Mouse (Mus musculus): ENCODE measurements at regions not wholly inside any gene's neighbourhood (a gene's known extent, or its start where the extent isn't known, plus 50 kb on each side); places are given as distances from the start of the nearest gene placed in this dataset.

GRCm38 (mm10) chr3:38820787-38821186, 66.0 kb upstream of the Fat4 start:
- no peak for DNase-seq (ENCODE audit: low read depth in 1 of 2, low spot score in 2 of 2)
- no peak overlapping the region for H3K27ac ChIP-seq (ENCODE audit: insufficient read depth, low read length)
- no peaks in the 10 kb centered on the region for H3K4me1 ChIP-seq (ENCODE audit: control insufficient read depth, insufficient read depth, insufficient read length)
- H3K4me3 ChIP-seq (ENCODE audit: extremely low read depth, insufficient read depth, insufficient read length): no peak overlapping the region
- H3K36me3 ChIP-seq (ENCODE audit: control insufficient read depth, insufficient read depth, low read length): no peaks in the 10 kb centered on the region
- WGBS: 91% methylated on average over 9 of the region's 9 CpGs
- no peaks in the 10 kb centered on the region for H3K27me3 ChIP-seq (ENCODE audit: control insufficient read depth, insufficient read depth, low read length)
- no peak for TF ChIP-seq POLR2A (IDR thresholded peaks at IDR 0.05; ENCODE audit: low read depth, low read length)
- no peak for TF ChIP-seq CTCF (IDR thresholded peaks at IDR 0.05; ENCODE audit: extremely low read depth, insufficient read depth, insufficient read length, insufficient replicate concordance)

GRCm38 (mm10) chr3:38820315-38820714, 66.4 kb upstream of the Fat4 start:
- TF ChIP-seq POLR2A (IDR thresholded peaks at IDR 0.05; ENCODE audit: low read depth, low read length) (no peak), CTCF (IDR thresholded peaks at IDR 0.05; ENCODE audit: extremely low read depth, insufficient read depth, insufficient read length, insufficient replicate concordance) (no peak)
- Histone ChIP-seq H3K27me3 (ENCODE audit: control insufficient read depth, insufficient read depth, low read length) (no peaks in the 10 kb centered on the region), H3K4me3 (ENCODE audit: extremely low read depth, insufficient read depth, insufficient read length) (no peak overlapping the region), H3K27ac (ENCODE audit: insufficient read depth, low read length) (no peak overlapping the region), H3K36me3 (ENCODE audit: control insufficient read depth, insufficient read depth, low read length) (no peaks in the 10 kb centered on the region), H3K4me1 (ENCODE audit: control insufficient read depth, insufficient read depth, insufficient read length) (no peaks in the 10 kb centered on the region)
- 84% methylated on average over 7 of the region's 7 CpGs for WGBS
- no peak for DNase-seq (ENCODE audit: low read depth in 1 of 2, low spot score in 2 of 2)

- H3K4me1 ChIP-seq (ENCODE audit: control insufficient read depth, insufficient read depth, insufficient read length): no peaks in the 10 kb centered on the region
- TF ChIP-seq CTCF (IDR thresholded peaks at IDR 0.05; ENCODE audit: extremely low read depth, insufficient read depth, insufficient read length, insufficient replicate concordance): no peak
- TF ChIP-seq POLR2A (IDR thresholded peaks at IDR 0.05; ENCODE audit: low read depth, low read length): no peak
- no peaks in the 10 kb centered on the region for H3K27me3 ChIP-seq (ENCODE audit: control insufficient read depth, insufficient read depth, low read length)
- no peaks in the 10 kb centered on the region for H3K36me3 ChIP-seq (ENCODE audit: control insufficient read depth, insufficient read depth, low read length)
- no peak for DNase-seq (ENCODE audit: low read depth in 1 of 2, low spot score in 2 of 2)
- H3K27ac ChIP-seq (ENCODE audit: insufficient read depth, low read length): no peak overlapping the region
- H3K4me3 ChIP-seq (ENCODE audit: extremely low read depth, insufficient read depth, insufficient read length): no peak overlapping the region
- WGBS: 87% methylated on average over 5 of the region's 5 CpGs
Observed at GRCm38 (mm10) chr3:38817651-38818050, 69.1 kb upstream of the Fat4 start.

GRCm38 (mm10) chr3:38812457-38812856, 74.3 kb upstream of the Fat4 start:
- Histone ChIP-seq H3K27me3 (ENCODE audit: control insufficient read depth, insufficient read depth, low read length) (no peaks in the 10 kb centered on the region), H3K4me1 (ENCODE audit: control insufficient read depth, insufficient read depth, insufficient read length) (no peaks in the 10 kb centered on the region), H3K4me3 (ENCODE audit: extremely low read depth, insufficient read depth, insufficient read length) (no peak overlapping the region), H3K27ac (ENCODE audit: insufficient read depth, low read length) (no peak overlapping the region), H3K36me3 (ENCODE audit: control insufficient read depth, insufficient read depth, low read length) (no peaks in the 10 kb centered on the region)
- no peak for TF ChIP-seq POLR2A (IDR thresholded peaks at IDR 0.05; ENCODE audit: low read depth, low read length)
- no peak for TF ChIP-seq CTCF (IDR thresholded peaks at IDR 0.05; ENCODE audit: extremely low read depth, insufficient read depth, insufficient read length, insufficient replicate concordance)
- DNase-seq (ENCODE audit: low read depth in 1 of 2, low spot score in 2 of 2): no peak
- WGBS: 95% methylated on average over 4 of the region's 4 CpGs

GRCm38 (mm10) chr3:38811635-38812034, 75.1 kb upstream of the Fat4 start:
- TF ChIP-seq CTCF (IDR thresholded peaks at IDR 0.05; ENCODE audit: extremely low read depth, insufficient read depth, insufficient read length, insufficient replicate concordance): no peak
- H3K36me3 ChIP-seq (ENCODE audit: control insufficient read depth, insufficient read depth, low read length): no peaks in the 10 kb centered on the region
- H3K27ac ChIP-seq (ENCODE audit: insufficient read depth, low read length): no peak overlapping the region
- no peak overlapping the region for H3K4me3 ChIP-seq (ENCODE audit: extremely low read depth, insufficient read depth, insufficient read length)
- DNase-seq (ENCODE audit: low read depth in 1 of 2, low spot score in 2 of 2): no peak
- H3K4me1 ChIP-seq (ENCODE audit: control insufficient read depth, insufficient read depth, insufficient read length): no peaks in the 10 kb centered on the region
- no peaks in the 10 kb centered on the region for H3K27me3 ChIP-seq (ENCODE audit: control insufficient read depth, insufficient read depth, low read length)
- WGBS: 76% methylated on average over 8 of the region's 8 CpGs

GRCm38 (mm10) chr3:38806469-38807055, 80.2 kb upstream of the Fat4 start:
- no peak for DNase-seq (ENCODE audit: low read depth in 1 of 2, low spot score in 2 of 2)
- H3K36me3 ChIP-seq (ENCODE audit: control insufficient read depth, insufficient read depth, low read length): no peaks in the 10 kb centered on the region
- H3K27me3 ChIP-seq (ENCODE audit: control insufficient read depth, insufficient read depth, low read length): no peaks in the 10 kb centered on the region
- H3K4me3 ChIP-seq (ENCODE audit: extremely low read depth, insufficient read depth, insufficient read length): no peak overlapping the region
- no peaks in the 10 kb centered on the region for H3K4me1 ChIP-seq (ENCODE audit: control insufficient read depth, insufficient read depth, insufficient read length)
- WGBS: 91% methylated on average over 1 of the region's 1 CpGs
- H3K27ac ChIP-seq (ENCODE audit: insufficient read depth, low read length): no peak overlapping the region
- TF ChIP-seq POLR2A (IDR thresholded peaks at IDR 0.05; ENCODE audit: low read depth, low read length) (no peak), CTCF (IDR thresholded peaks at IDR 0.05; ENCODE audit: extremely low read depth, insufficient read depth, insufficient read length, insufficient replicate concordance) (no peak)

GRCm38 (mm10) chr3:38806036-38806435, 80.7 kb upstream of the Fat4 start:
- H3K27ac ChIP-seq (ENCODE audit: insufficient read depth, low read length): no peak overlapping the region
- H3K27me3 ChIP-seq (ENCODE audit: control insufficient read depth, insufficient read depth, low read length): no peaks in the 10 kb centered on the region
- 92% methylated on average over 5 of the region's 5 CpGs for WGBS
- no peaks in the 10 kb centered on the region for H3K36me3 ChIP-seq (ENCODE audit: control insufficient read depth, insufficient read depth, low read length)
- H3K4me3 ChIP-seq (ENCODE audit: extremely low read depth, insufficient read depth, insufficient read length): no peak overlapping the region
- H3K4me1 ChIP-seq (ENCODE audit: control insufficient read depth, insufficient read depth, insufficient read length): no peaks in the 10 kb centered on the region
- no peak for DNase-seq (ENCODE audit: low read depth in 1 of 2, low spot score in 2 of 2)
- TF ChIP-seq CTCF (IDR thresholded peaks at IDR 0.05; ENCODE audit: extremely low read depth, insufficient read depth, insufficient read length, insufficient replicate concordance) (no peak), POLR2A (IDR thresholded peaks at IDR 0.05; ENCODE audit: low read depth, low read length) (no peak)

Data from spleen, adult 2 months (tissue).